Mouse (Mus musculus): ENCODE measurements around the gene Gzmg. TPM values are rescaled to one million over a fixed set of nuclear protein-coding genes. Genes with fewer than 3 reads are reported as not detected.

Gene Gzmg
- total RNA-seq, 1 experiment from 2014 or later = not detected

Other genes with a start within 250 kb of the Gzmg start
- gene Cma1, start 214.9 kb downstream of the Gzmg start, total RNA-seq (2017) = 0.88 TPM in 1 of 2 replicates, not detected in the other
- gene Cma2, start 208.6 kb downstream of the Gzmg start, total RNA-seq (2017) = not detected in 2 replicates
- gene Mcpt1, start 141.6 kb downstream of the Gzmg start, total RNA-seq (2017) = not detected in 2 replicates
- not detected in 2 replicates for gene Mcpt9, start 129.1 kb downstream of the Gzmg start, total RNA-seq (2017)
- not detected in 2 replicates for gene Mcpt2, start 117.5 kb downstream of the Gzmg start, total RNA-seq (2017)
- not detected in 2 replicates for gene Mcpt4, start 97.3 kb downstream of the Gzmg start, total RNA-seq (2017)
- 12.9 and 61.9 TPM in 2 replicates for gene Mcpt8, start 74.3 kb downstream of the Gzmg start, total RNA-seq (2017)
- 140 and 219 TPM in 2 replicates for gene Ctsg, start 57.0 kb downstream of the Gzmg start, total RNA-seq (2017)
- not detected in 2 replicates for gene Gzme, start 39.0 kb downstream of the Gzmg start, total RNA-seq (2017)
- gene Gzmd, start 27.0 kb downstream of the Gzmg start, total RNA-seq (2017) = not detected in 2 replicates
- not detected in 2 replicates for gene Gzmn, start 15.0 kb upstream of the Gzmg start, total RNA-seq (2017)
- not detected in 2 replicates for gene Gzmf, start 51.8 kb upstream of the Gzmg start, total RNA-seq (2017)
- gene Gzmc, start 75.1 kb upstream of the Gzmg start, total RNA-seq (2017) = 0.63 TPM in 1 of 2 replicates, not detected in the other
- gene Gzmb, start 102.7 kb upstream of the Gzmg start, total RNA-seq (2017) = 0.99 and 1.3 TPM in 2 replicates
- not detected in 2 replicates for gene Atp12a, start 205.5 kb upstream of the Gzmg start, total RNA-seq (2017)
- gene Rnf17, start 243.0 kb upstream of the Gzmg start, total RNA-seq (2017) = 3.7 and 5.3 TPM in 2 replicates

Measured in hematopoietic stem cell, adult 5-6 weeks (primary cell).